Mouse (Mus musculus) c-Kit-positive CD71-positive TER-119-negative erythroid progenitor cells, embryonic 14.5 days (primary cell): ENCODE measurements at regions not wholly inside any gene's neighbourhood (a gene's known extent, or its start where the extent isn't known, plus 50 kb on each side); places are given as distances from the start of the nearest gene placed in this dataset.
"Not testable (repeated sequence)": the region's sequence is repeated elsewhere in the genome, so short reads cannot be mapped to it uniquely, and the experiment has no call there.

Experiments
- DNase-seq: peaks from one replicate; pipeline ENCODE4 v3.0.0-alpha.2; 2013; ENCODE audit warnings: low read depth

DNA sequence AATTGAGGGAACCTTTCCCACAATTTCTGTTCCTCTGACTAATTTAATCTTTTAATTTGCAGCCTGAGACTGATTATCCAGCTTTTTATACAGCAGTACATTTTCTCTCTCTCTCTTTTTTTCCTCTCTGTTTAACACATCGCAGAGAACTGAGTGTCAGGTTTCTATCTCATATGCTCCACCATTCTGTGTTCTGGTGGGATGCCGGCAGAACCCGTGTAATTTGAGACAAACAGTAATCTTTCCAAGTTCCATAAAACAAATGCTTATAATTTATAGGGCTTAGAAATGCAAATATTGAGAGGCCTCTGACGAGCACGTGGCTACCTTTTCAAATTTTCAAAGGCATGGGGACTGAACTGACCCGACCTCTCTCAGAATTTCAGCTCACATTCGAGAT, 59.1 kb downstream of the Zbtb18 start:
- no peak for DNase-seq

DNA sequence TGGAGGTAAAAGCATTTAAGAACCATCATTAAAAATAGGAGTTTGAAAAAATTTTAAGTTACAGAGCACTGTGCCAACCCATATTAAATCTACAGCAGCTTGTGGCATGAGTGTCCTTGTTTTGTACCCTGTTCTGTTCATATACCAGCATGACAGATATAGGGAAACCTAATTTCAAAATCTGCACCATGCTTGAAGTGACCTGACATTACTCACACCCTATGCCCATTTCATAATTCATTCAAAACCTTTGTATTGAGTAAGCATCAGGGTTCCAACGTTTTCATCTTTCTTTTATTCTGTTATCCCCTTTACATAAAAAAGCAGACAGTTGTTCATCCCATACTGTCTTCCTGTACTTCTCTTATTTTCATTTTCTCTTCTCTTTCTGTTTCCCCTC, 61.8 kb downstream of the Zbtb18 start:
- no peak for DNase-seq

GRCm38 (mm10) chr1:177504743-177505142, 62.6 kb downstream of the Zbtb18 start:
- DNase-seq = no peak

DNA sequence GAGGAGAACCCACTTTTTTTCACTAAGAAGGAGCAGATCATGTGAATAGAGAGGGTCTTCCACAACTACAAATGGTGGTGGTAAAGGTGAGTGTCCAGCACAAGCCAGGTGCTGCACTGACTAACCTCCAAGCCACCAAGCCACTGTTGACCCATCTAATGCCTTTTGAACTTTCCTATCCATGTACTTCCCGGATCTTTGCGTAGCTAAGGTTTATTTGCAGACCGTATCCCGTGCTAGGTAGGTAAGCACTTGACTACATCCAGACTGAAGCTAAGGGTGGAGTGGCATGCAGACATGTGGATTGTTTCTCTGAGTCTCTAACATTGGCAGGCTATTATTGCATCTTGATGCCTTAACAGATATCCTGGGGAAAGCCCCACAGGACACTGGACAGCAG, 65.2 kb downstream of the Zbtb18 start:
- DNase-seq = not testable (repeated sequence)

DNA sequence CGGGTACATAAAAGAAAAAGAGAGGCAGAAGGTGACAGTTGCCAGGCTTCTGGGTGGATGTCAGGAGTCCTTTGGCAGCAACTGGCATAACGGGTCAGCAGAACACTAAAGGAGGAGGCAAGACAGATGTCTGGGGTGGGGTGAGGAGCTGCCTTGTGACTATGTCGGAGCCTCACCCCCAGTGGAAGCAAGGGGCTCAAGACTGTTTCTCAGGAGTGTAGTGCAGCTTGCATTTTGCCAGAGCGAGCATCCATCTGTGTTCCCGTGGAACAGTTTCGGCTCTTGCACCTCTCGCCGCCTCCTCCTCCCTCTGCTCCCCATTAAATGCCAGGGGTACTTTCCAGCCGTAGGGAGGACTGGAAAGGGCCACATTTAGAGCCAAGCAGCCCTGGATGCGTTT, 67.6 kb downstream of the Zbtb18 start:
- no peak for DNase-seq

GRCm38 (mm10) chr1:177512116-177512515, 70.0 kb downstream of the Zbtb18 start:
- DNase-seq = no peak

DNA sequence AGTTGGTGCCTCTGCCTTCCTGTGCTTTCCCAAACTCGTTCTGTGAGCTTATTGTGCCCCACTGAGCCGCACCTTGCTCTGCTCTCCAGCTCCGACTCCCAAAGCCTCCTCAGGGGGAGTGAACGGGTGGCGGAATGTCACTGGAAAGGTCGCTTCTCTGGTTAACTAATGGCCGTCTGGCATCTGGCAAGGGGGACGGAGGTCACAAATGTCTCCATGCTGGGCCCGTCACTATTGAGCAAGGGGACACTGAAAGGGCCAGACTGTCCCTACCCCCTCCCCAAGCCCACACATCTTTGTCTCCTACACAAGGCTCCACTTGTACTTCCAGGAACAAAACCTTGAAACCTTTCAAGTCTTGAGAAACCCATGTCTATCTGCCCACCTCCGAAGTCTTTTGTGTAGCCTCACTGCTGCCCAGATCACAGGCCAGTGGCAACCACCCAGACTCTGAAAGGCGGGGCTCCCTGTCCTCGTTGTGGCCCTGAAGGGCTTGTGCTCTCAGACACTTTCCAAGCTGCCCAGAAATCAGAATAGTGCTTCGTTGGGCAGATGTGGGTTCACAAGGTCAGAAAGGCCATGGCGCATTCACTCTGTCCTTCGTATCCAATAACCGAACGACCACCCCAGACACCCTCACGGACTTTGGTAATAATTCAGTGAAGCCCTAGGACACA, 75.9 kb downstream of the Zbtb18 start:
- DNase-seq = no peak

DNA sequence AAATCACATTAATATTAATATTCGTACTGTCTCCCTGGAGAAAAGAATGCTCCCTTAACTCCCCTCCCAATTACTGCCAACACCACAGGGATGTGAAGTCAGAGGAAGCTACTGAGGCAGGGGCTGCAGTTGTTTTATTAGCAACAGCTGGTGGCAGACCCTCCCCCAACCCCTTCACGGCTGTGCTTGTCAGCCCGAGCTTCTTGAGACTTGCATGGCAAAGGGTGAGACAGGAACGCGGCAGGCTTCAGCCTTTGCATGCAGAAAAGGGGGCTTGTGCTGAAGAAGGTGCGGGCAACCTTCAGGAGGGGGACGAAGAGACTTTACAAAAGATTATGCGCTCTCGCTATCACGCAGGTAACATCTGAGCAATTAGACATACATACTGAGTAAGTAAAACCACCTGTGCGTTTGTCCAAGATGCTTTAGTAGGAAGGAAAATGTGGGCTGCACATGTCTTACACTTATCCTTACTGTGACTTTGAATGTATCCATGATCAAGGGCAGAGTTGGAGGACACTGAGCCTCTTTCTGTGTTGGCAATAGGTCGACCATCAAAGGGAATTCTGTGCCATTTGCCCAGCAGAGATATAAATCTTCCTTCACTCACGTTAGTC, 76.9 kb downstream of the Zbtb18 start:
- no peak for DNase-seq

DNA sequence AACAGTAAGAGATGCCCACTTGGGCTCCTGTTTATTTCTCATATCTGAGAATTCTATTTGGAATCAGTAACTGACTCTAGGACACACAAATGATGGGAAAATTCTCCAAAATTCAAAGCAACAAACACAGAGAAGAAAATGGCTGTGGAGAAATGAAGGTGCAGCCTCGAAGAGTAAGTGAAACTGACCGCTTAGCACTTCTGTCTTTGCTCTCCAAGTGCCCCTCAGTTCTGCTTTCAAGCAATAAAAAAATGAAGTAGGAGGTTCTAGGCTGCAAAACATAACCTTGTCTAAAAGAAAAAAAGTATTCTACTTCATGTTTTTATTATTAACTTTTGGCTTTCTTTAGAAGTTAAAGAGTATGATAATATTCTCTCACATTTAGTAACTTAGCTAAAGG, 79.0 kb downstream of the Zbtb18 start:
- no peak for DNase-seq

DNA sequence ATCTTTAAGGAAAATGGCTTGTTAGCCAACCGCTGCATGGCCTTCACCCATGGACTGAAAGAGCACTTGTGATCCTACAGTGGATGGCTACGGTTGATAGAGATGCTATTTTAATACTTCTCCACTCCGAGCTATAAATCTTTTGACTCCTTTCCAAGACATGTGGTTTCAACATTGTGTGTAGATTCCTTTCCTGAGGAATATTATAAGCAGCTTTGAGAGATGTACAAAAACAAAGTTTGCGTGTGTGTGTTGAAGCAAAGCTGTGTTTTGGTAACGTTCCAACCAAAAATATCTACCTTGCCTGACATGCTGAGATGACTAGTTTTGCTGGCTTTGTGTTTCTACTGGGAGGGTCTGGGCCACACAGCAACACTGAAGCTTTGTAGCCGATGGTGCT, 83.0 kb downstream of the Zbtb18 start:
- DNase-seq = no peak

- no peak for DNase-seq
Observed at GRCm38 (mm10) chr1:177531791-177532190, 89.6 kb downstream of the Zbtb18 start.

DNA sequence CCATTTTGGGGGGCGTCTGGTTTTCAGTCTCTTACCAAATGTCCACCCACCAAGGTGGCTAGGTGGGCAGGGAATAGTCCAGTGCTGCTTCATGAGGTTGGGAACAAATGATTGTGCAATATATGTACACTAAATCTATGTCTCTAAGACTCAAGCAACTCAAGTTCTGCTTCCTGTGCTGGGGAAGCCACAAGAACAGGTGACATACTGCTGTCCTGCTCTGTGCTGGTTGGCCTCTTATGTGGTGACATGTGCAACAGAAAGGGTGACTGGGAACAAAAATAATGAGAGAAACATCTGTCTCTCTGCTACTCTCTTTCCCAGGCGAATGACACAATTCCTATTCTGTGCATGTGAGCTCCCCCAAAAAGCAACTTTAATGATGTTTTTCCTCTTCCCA, 90.5 kb downstream of the Zbtb18 start:
- DNase-seq = no peak

GRCm38 (mm10) chr1:177533332-177533731, 91.2 kb downstream of the Zbtb18 start:
- no peak for DNase-seq

GRCm38 (mm10) chr1:177545031-177545735, 103.0 kb downstream of the Zbtb18 start:
- DNase-seq = no peak

DNA sequence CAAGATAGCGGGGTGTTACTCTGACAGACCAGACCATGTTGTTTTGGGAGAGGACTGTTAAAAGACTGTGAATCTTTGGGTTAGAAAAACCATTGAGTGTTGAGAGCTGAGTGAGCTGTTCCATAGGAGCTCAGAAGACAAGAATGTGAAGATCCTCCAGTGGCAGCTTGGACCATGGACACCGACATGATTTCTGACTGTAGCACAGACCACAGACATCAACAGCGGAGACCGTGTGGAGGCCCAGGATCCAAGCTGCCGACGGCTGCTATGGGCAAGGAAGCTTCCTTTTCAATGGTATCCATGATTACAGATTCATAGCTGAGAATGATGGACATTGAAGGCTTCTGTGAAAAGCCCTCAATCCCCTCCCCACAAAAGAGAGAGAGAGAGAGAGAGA, 105.6 kb downstream of the Zbtb18 start:
- DNase-seq = no peak

GRCm38 (mm10) chr1:177555471-177556291, 113.5 kb downstream of the Zbtb18 start:
- DNase-seq = no peak

DNA sequence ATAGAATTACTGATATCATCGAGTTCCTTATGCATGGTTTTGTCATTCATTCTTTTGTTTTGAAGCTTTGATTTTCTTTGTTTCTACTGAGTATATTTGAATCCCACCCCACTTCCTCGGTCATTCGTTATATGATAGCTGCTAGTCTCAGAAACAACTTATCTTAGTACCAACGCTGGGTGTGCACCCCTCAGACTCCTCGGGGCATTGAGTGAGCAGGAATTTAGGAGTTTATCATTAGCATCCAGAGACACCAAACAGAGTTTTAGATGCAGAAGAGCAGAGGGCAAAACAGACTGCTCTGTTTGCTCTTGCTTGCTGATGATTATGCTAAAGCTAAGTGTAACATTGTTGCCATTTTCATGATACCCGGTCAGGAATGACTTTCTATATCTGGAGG, 115.3 kb downstream of the Zbtb18 start:
- no peak for DNase-seq

- DNase-seq = no peak
Observed at GRCm38 (mm10) chr1:177557856-177558255, 115.7 kb downstream of the Zbtb18 start.

DNA sequence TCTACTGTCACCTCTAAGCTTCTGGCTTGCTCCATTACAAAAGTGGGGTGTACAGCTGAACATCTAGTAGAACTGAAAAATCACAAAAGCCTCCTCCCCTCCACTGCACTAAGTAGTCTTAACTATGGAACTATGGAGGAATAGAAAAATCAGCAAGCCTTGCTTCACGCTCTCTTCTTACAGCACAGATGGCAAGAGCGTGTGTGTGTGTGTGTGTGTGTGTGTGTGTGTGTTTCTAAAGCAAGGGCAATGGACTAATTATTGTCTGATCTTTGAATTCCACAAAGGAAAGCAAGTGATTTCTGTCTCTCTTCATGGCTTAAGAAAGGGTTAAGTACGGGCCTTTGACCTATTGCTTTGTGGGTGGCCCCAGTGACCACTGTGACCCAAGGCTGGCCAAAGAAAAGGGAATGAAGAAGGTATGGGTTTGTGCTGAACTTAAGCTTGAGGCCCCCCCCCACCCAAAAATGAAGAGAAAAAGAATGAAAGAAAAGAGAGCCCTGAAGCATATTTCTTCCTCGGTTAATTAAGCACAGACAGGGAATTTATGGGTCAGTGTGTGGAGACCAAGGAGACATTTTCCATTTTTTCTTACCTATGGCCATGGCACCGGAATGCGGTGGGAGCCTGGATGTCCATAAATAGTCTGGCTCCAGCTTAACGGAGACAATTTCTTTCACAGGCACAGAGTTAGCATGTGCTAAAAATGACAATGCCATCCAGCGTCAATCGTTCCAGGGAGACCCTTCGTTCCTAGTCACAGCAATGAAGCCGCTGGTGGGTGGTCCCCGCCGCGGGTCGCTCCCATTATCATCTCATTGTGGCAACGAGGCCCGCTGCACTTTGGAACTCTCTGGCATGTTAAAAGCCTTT, 119.8 kb downstream of the Zbtb18 start:
- DNase-seq = no peak

DNA sequence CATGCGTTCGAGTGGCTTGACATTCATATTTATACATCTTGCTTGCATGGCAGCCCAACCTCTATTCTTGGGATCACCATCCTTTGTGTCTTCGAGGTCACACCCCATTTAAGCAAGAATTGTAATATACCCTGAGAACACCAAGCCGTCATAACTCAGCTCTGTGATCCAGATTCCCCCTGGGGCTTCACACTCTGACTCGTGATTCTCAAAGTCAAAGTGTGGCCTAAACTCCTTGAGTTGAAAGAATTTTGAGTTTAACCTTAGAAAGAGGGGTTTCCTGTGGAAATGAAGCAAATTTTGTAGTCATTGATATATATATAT, 120.4 kb downstream of the Zbtb18 start:
- no peak for DNase-seq

DNA sequence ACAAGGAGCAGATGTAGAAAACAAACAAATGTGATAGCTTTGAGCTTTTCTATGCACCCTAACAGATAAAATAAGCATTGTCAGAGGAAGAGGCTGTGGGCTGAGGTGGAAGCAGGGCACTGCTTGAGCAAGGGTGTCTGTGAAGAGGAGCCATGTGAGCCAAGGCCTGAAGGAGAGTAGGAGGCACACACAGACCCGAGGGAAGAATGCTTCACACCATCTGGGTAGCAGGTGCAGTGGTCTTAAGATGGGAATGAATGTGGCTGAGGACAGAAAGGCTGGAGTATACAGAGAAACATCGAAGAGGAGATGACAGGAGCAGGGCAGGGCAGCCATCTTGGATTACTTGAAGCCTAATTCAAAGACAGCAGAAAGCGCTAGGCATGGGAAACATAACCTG, 123.5 kb downstream of the Zbtb18 start:
- DNase-seq = no peak
